Mouse (Mus musculus) liver, embryonic 14.5 days (tissue): ENCODE data around the gene Fgfr2. TPM values are rescaled to one million over a fixed set of nuclear protein-coding genes. Genes with fewer than 3 reads are reported as not detected.
A peak's percentile ranks its signal among the peaks of the same experiment; 100 is the strongest.

Experiments
- ATAC-seq: fragments of 200-750 bp; cut with Nextera tagmentation; 2 replicates; pipeline ENCODE4 v1.8.0; 2017; ENCODE audit warnings: moderate number of reproducible peaks, mild to moderate bottlenecking, moderate library complexity; ENCODE audit not compliant: insufficient read depth
- DNase-seq, 3 experiments: peaks; one replicate each; pipeline ENCODE4 v3.0.0-alpha.2; 2012 to 2013; ENCODE audit warnings: low read depth in 3 of 3, low spot score in 3 of 3
- H3K27ac ChIP-seq: fragments of 300-500 bp; sonication (generic); 2 replicates; pipeline ENCODE4 v1.5.1; 2014; ENCODE audit warnings: moderate library complexity, mild to moderate bottlenecking, control low read depth, inconsistent platforms
- H3K27me3 ChIP-seq: fragments of 300-500 bp; sonication (generic); 2 replicates; pipeline ENCODE4 v1.6.1; 2014; ENCODE audit warnings: mild to moderate bottlenecking, low read length, moderate library complexity; ENCODE audit not compliant: control insufficient read depth, insufficient read depth
- H3K36me3 ChIP-seq: fragments of 300-500 bp; sonication (generic); replicated peaks from 2 replicates; pipeline ENCODE4 v1.6.1; 2014; ENCODE audit warnings: low read depth; ENCODE audit not compliant: control insufficient read depth, insufficient read depth
- H3K4me1 ChIP-seq, 2 experiments: fragments of 200-500 bp in 1 of 2; fragments of 300-500 bp in 1 of 2; sonication (generic) in 1 of 2; replicated peaks; 2 replicates each; pipeline ENCODE4 v1.6.1; 2012 to 2014; ENCODE audit warnings: antibody characterized with exemption in 1 of 2, inconsistent platforms in 1 of 2, low read length in 1 of 2; ENCODE audit not compliant: control insufficient read depth in 2 of 2, insufficient read depth in 2 of 2
- H3K4me2 ChIP-seq: fragments of 300-500 bp; sonication (generic); 2 replicates; pipeline ENCODE4 v1.6.1; 2014; ENCODE audit warnings: low read depth, mild to moderate bottlenecking, control low read depth, moderate library complexity
- H3K4me3 ChIP-seq, 2 experiments: fragments of 200-500 bp in 1 of 2; fragments of 300-500 bp in 1 of 2; sonication (generic) in 1 of 2; 2 replicates each; pipeline ENCODE4 v1.5.1; 2012 to 2014; ENCODE audit warnings: low read depth in 2 of 2, low read length in 2 of 2, mild to moderate bottlenecking in 2 of 2, control low read depth in 1 of 2, inconsistent platforms in 1 of 2, moderate library complexity in 1 of 2; ENCODE audit not compliant: insufficient read depth in 1 of 2
- H3K9ac ChIP-seq: fragments of 300-500 bp; sonication (generic); replicated peaks from 2 replicates; pipeline ENCODE4 v1.6.1; 2014; ENCODE audit warnings: mild to moderate bottlenecking, control low read depth, moderate library complexity
- H3K9me3 ChIP-seq: fragments of 300-500 bp; sonication (generic); 2 replicates; pipeline ENCODE4 v1.6.1; 2016; ENCODE audit warnings: low read length, mixed read lengths; ENCODE audit not compliant: control insufficient read depth
- CTCF ChIP-seq: IDR thresholded peaks from 2 replicates; pipeline ENCODE4 v1.5.1; 2016; ENCODE audit warnings: antibody characterized with exemption, low read depth, control low read depth
- EP300 ChIP-seq: IDR thresholded peaks from 2 replicates; pipeline ENCODE4 v1.6.1; 2016; ENCODE audit warnings: antibody characterized with exemption, low read depth
- WGBS: fragments of 180-500 bp; shearing (Covaris S2); extraction: QIAGEN DNeasy Blood & Tissue Kit; methylation state at CpG from one replicate; pipeline ENCODE4 v1.1.7; 2014; ENCODE audit not compliant: insufficient replicate concordance; 5-methylcytosine and 5-hydroxymethylcytosine counted together
- polyA plus RNA-seq, 2 experiments: library from polyadenylated mRNA; depleted of rRNA in 1 of 2; stranded (reverse) in 1 of 2; unstranded in 1 of 2; fragments of >200 nt; fragmentation: Nextera tagmentation in 1 of 2; extraction: Ambion mirVana in 1 of 2; gene quantifications; 2 replicates each; pipeline versions ENCODE4 v1.2.1 to v1.2.3; 2012 to 2014

The Fgfr2 gene
- polyA plus RNA-seq, 2 experiments: 7.9 to 8.8 TPM

- TF ChIP-seq CTCF (no peak), EP300 (no peak)
- H3K4me2 ChIP-seq: no peak overlapping the region
- H3K4me3 ChIP-seq: no peak overlapping the region
- no peaks in the 10 kb centered on the region for H3K9me3 ChIP-seq
- H3K27ac ChIP-seq: no peak overlapping the region
- H3K4me1 ChIP-seq: peaks cover 0 to 15% of the 10 kb centered on the region in 2 experiments; a peak in 2 of 4 replicates
- no peak overlapping the region for H3K9ac ChIP-seq
- ATAC-seq (no peak), DNase-seq (no peak)
- no peaks in the 10 kb centered on the region for H3K27me3 ChIP-seq
- 14% methylated on average over 5 of the region's 5 CpGs for whole genome bisulfite sequencing
- H3K36me3 ChIP-seq: no peaks in the 10 kb centered on the region
Measured at GRCm38 (mm10) chr7:132365703-132366384, 757.3 kb downstream of the Fgfr2 start.

- H3K4me2 ChIP-seq: no peak overlapping the region
- no peak for ATAC-seq
- H3K4me3 ChIP-seq: no peak overlapping the region
Measured at GRCm38 (mm10) chr7:132365111-132365510, 758.0 kb downstream of the Fgfr2 start.

DNA sequence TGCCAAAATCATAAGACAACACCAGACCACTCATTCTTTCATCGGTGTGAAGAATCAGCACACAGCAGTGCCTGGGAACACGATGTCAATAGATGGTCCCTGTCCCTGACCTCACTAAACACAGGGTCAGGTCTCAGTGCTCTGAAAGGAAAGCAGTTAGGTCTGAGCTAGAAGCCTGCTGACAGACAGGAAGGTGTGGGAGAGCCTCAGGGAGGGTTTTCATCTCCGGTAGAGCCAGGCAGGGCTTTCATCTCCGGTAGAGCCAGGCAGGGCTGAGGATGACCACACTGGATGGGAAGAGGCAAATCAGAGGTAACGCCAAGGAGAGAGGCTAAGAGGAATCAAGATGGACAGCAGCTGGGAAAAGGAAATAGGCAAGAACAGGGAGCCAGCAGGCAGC is 758.6 kb downstream of the Fgfr2 start:
- Histone ChIP-seq H3K27me3 (no peaks in the 10 kb centered on the region), H3K27ac (no peak overlapping the region), H3K4me2 (no peak overlapping the region), H3K4me3 (no peak overlapping the region), H3K9me3 (no peaks in the 10 kb centered on the region), H3K36me3 (no peaks in the 10 kb centered on the region), H3K9ac (no peak overlapping the region), H3K4me1 (peaks cover 0 to 15% of the 10 kb centered on the region in 2 experiments; a peak in 2 of 4 replicates)
- DNase-seq: no peak
- WGBS: 19% methylated on average over 5 of the region's 5 CpGs
- TF ChIP-seq EP300: no peak
- TF ChIP-seq CTCF: no peak
- ATAC-seq: no peak

More at GRCm38 (mm10) chr7:132365111-132365510, 758.0 kb downstream of the Fgfr2 start:
- no peak for DNase-seq
- H3K27me3 ChIP-seq: no peaks in the 10 kb centered on the region
- no peak overlapping the region for H3K27ac ChIP-seq
- no peak for TF ChIP-seq CTCF
- TF ChIP-seq EP300: no peak
- H3K9ac ChIP-seq: no peak overlapping the region
- H3K4me1 ChIP-seq: peaks cover 0 to 15% of the 10 kb centered on the region in 2 experiments; a peak in 2 of 4 replicates
- H3K9me3 ChIP-seq: no peaks in the 10 kb centered on the region
- 22% methylated on average over 5 of the region's 5 CpGs for WGBS
- no peaks in the 10 kb centered on the region for H3K36me3 ChIP-seq

DNA sequence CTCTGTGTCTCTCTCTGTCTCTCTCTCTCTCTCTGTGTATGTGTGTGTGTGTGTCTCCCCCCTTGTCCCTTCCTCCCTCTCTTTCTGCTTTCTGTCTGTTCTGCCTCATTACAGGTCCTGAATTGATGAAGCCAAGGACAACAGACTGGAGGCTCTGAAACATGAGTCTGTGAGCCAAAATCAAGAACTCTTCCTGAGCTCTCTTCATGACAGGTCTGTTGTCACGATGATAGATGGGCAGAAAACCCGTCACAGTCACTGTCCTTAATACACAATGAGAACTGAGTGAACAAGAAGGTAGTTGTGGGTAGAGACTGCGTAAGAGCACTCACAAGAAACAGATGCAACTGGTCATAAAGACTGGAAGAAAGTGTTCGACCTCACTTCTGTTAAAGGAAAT is 762.8 kb downstream of the Fgfr2 start:
- Histone ChIP-seq H3K27ac (no peak overlapping the region), H3K36me3 (no peaks in the 10 kb centered on the region), H3K4me2 (no peak overlapping the region), H3K4me3 (no peak overlapping the region), H3K9ac (no peak overlapping the region), H3K27me3 (no peaks in the 10 kb centered on the region), H3K4me1 (peaks cover 0 to 27% of the 10 kb centered on the region in 2 experiments; a peak in 3 of 4 replicates), H3K9me3 (no peaks in the 10 kb centered on the region)
- WGBS: 53% methylated on average over 4 of the region's 4 CpGs
- no peak for DNase-seq
- ATAC-seq: no peak
- TF ChIP-seq CTCF: no peak
- TF ChIP-seq EP300: no peak

GRCm38 (mm10) chr7:132358709-132359108 is 764.4 kb downstream of the Fgfr2 start:
- H3K9me3 ChIP-seq: no peaks in the 10 kb centered on the region
- DNase-seq (peak; percentile 9 to 23 (median 20)), ATAC-seq (0 out of 2 replicates have a peak, but pooled peaks have one; percentile 11)
- H3K9ac ChIP-seq: no peak overlapping the region
- no peak overlapping the region for H3K4me2 ChIP-seq
- TF ChIP-seq CTCF: no peak
- no peak for TF ChIP-seq EP300
- 29% methylated on average over 4 of the region's 4 CpGs for WGBS
- no peak overlapping the region for H3K27ac ChIP-seq
- H3K27me3 ChIP-seq: no peaks in the 10 kb centered on the region
- H3K36me3 ChIP-seq: no peaks in the 10 kb centered on the region
- H3K4me3 ChIP-seq: no peak overlapping the region
- peaks cover 0 to 21% of the 10 kb centered on the region in 2 experiments; a peak in 3 of 4 replicates for H3K4me1 ChIP-seq
